Mouse (Mus musculus): Measurements from ENCODE around the gene Tmtc2. TPM values are rescaled to one million over a fixed set of nuclear protein-coding genes. Genes with fewer than 3 reads are reported as not detected.
A peak's percentile ranks its signal among the peaks of the same experiment; 100 is the strongest.

The Tmtc2 gene
- total RNA-seq, 2 experiments from 2014 or later, result 16.0 to 19.7 TPM

DNA sequence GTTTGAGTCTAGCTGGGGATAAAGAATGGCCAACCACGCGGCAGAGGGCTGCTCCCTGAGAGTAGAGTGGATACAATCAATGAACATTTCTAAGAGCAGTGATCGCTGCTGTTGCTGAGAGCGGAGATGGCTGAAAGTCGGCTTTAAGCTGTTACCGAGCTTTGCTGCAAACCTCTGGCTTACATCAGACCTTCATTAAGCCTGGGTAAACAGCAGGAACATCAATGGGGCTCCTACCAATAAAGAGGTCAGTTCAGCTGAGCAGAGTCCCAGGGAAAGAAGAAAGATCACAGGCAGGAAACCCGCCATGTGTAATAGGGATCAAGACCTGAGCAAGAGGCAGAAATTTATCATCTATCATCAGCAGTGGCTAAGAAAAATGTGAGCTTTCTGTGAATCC lies 72.5 kb downstream of the Tmtc2 start:
- DNase-seq (ENCODE audit: low spot score in 2 of 2), result no peak

DNA sequence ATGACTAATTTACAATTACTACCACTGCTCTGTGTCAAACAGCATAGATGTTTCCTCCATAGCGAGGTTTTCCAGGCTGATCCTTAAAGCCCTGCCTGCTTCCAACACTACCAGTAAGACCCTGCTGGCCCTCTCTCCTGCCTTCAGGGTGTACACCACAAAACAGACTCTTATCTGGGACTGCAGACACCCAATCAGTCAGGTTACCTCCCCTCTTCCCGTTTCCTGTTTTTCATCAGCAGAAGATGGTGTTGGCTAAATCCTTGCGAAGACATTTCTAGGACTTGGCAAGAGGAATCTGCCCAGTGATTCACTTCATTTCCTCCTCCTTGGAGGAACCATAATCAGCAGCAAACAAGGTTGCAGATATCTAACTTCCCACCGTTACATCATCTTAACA lies 73.8 kb downstream of the Tmtc2 start:
- DNase-seq (ENCODE audit: low spot score in 2 of 2), result no peak

DNA sequence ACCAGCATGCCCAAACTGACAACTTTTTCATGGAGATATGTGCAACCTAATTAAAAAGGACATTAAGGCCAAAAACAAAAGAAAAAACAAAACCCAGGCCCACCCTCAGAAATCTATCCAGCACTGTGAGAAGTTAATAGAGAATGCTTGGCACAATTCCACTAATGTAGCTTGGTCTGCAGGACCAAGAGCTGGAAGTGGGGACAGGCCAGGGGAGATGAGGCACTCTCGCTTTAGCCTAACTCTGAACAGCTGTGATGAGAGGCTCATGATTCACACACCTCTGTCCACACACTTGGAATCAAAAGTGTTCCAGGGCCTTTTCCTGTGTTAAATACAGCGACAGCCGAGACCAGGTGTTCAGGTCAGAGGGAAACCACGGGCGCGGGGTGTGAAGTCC lies 79.0 kb downstream of the Tmtc2 start:
- DNase-seq (ENCODE audit: low spot score in 2 of 2), result no peak

DNA sequence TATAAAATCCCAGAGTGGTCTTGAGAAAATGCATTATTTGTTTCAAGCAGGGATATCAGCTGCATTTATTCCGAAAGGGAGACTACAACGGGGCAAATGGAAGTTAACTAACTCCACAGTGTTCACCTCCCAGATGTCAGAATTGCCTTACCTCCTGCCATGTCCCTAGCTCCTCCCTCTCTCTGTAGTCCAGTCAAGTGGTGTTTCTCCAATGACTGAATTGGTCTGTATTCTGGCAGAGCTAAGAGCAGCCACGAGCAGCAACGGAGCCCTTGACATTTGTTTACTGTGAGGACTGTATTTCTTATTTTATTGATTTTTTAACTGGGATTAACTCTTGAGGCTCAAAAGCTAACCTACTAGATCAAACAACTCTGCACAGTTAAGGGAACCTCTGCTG lies 81.8 kb downstream of the Tmtc2 start:
- no peak for DNase-seq (ENCODE audit: low spot score in 2 of 2)

DNA sequence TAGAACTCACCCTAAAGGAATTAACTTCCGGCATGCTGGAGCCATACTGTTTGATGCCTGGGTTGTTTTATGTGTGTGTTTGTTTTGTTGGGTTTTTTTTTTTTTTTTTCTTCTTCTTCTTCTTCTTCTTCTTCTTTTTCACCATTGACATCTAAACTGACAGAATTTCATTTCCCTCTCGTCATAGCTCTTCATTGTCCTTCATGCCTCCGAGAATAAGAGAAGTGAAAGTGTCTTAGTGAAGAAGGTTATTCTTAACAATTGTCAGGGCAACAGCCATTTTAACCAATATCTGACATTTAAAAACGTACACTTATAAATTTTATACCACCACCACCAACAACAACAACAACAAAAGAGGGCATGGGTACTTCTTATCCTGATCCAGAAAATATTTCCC lies 83.5 kb downstream of the Tmtc2 start:
- no peak for DNase-seq (ENCODE audit: low spot score in 2 of 2)

DNA sequence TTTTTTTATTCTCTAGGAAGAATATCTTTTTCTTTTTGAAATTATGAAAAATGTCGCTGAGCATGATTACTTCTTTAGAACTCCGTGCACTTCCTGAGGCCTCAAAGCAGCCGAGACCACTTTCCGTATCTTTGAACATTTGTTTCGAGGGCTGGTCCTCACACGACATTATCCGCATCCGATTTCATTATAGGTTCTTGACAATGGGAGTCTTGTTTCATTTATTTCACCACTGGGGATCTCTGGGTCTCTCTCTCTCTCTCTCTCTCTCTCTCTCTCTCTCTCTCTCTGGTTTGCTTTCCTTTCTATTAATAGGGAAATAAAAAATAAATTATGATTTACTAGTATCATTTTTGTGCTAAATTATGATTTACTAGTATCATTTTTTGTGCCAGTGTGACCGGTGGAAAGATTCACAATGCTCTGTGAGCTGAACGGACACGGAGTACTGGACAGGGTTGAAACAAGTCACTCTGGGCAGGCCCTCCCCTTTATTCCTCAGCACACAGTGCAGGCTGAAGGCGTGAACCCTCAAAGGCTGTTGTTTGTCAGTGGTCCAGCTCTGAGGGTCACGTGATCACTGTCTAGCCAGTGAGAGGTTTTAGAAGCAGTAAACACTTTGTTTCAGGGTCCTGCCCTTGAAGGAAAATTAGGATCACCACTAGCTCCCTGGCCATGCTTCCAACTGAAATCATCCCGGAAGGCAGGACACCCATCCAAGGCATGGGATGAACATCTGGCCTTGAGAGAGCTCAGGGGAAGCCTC lies 84.1 kb downstream of the Tmtc2 start:
- DNase-seq (ENCODE audit: low spot score in 2 of 2), result peak; percentile 48 to 81

DNA sequence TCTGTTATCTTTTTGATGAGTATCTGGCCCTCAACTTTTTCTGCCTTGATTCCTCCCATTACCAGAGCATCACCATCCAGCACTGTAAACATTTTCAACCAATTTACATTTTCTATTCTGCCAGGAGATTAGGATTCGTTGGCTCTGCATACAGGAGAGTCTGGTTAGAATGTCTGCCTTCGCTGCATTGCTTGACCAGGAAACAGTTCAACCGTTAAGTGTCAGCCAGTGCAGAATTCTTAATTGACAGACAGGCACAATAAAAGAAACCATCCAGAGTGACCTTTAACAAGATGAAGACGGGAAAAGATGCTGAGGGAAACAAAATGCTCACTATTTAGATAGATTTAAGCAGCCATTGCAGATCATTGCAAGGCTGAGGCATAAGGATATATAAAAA lies 87.3 kb downstream of the Tmtc2 start:
- no peak for DNase-seq (ENCODE audit: low spot score in 2 of 2)

DNA sequence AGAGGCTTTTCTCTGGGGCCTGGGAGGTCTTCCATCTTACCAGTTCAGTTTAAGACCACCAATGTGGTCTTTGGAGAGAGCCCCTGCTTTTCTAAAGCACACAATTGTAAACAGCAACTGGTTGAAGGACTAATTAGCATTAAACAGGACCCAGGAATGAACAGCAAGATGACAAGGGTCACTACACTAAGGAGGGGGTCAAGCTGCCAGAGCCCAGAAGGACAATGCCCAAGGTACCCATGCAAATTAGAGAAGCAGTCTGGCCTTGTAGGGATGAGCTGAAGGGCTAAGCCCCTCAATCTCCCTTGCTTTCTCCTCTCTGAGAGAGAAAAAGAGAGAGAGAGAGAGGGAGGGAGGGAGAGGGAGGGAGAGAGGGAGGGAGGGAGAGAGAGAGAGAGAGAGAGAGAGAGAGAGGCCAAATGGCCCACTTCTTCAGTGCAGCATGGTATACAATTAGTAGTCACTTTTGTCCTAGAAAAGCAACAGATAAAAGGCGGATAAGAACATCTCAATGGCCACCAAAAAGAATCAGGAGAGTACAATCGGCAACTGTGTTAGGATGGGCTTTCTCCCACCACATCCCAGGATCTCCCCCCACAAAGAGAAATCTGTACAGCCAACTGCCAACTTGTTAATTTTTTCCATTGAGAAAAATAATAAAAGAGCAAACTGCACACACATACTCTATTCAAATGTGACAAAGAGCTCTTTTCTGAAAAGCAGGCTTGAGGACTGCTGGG lies 89.7 kb downstream of the Tmtc2 start:
- DNase-seq (ENCODE audit: low spot score in 2 of 2), result no peak

DNA sequence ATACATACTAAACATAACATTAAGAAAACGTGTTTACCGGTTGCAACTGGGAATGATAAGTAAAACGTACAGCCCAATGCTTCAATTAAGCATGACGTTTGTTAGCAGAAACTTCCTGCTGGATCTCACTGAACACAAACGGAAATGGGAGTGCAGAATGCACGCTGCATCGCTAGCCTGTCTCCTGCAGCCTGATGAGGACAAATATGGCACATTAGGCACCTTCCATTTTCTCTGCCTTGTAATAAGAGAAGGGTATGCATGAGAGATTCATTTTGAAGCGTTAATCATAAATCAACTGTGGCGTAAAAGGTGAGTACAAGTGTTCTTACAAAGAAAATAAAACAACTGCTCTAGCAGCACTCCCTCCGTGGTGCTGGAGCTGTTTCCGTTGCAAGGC lies 94.5 kb downstream of the Tmtc2 start:
- no peak for DNase-seq (ENCODE audit: low spot score in 2 of 2)

DNA sequence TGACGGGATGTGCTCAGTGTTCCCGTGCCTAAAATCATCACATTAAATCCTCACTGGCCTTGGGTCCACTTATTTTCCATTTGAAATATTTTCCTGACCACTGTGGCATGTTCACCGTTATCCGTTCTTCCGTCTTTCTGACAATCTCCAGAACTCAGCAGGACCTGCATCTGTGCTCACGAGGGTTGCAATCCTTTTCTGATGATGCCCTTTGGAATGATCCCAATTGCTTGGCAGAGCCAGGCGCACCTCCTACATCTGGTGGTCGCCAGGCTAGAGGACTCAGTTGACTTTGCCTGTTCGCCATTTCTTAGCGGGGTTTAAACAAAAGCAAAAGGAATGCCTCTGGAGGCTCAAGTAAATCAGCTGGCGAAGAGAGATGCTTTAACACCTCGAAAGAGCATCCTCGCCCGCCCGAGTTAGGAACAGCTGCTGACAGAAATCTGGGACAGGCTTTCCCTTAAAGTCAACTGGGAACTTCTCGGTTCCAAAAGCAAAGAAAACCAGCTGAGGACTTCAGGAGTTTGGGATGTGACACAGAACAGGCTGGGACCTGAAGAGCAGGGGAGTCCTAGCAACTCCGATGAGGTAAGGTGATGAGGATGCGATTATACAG lies 96.5 kb downstream of the Tmtc2 start:
- DNase-seq (ENCODE audit: low spot score in 2 of 2), result peak in 1 of 2 experiments; percentile 28

DNA sequence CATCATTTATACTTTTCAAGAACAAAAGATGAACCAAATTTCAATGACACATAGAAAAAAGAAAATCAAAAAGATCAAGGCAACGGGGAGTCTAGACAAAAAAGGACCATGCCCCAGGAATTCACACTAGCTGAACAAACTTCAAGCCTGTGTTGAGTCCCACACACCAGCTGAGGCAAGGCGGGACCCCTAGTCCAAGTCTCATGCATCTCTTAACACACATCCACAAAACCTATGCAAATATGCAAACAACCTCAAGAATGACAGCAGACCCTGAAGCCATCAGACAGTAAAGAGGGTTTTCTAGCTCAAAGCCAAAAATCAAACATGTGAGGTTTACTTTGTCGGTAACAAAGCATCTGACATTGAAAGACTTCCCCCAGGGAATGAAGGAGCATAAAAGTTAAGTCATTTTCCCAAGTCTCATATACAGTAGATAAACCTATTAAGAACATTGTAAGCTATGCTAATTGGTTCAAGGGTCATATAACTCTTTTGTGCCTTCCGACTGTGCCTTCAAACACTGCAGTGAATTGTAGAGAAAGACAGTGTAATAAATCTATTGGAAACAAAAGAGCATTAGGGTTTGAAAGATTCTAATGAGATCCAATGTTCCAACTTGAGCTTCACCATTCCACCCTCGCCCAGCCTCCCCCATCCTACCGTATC lies 100.0 kb downstream of the Tmtc2 start:
- DNase-seq (ENCODE audit: low spot score in 2 of 2), result no peak

DNA sequence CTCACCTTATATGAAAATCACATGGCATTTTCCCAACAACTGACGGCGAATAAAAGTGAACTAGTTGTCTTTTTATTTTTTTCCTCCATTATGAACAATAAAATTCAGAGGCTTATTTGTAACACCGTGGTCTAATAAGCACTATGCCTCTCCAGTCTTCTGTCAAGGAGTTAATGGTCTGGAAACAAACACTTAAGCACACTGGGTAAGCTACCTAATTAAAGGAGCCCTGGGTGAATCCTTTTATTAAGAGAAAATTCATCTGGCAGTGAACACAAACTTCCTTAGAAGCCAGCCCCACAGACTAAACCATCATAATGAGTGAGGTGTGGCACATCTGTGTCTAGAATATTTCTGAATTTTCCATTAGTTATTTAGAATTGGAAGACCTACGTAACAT lies 109.9 kb downstream of the Tmtc2 start:
- DNase-seq (ENCODE audit: low spot score in 2 of 2), result no peak

DNA sequence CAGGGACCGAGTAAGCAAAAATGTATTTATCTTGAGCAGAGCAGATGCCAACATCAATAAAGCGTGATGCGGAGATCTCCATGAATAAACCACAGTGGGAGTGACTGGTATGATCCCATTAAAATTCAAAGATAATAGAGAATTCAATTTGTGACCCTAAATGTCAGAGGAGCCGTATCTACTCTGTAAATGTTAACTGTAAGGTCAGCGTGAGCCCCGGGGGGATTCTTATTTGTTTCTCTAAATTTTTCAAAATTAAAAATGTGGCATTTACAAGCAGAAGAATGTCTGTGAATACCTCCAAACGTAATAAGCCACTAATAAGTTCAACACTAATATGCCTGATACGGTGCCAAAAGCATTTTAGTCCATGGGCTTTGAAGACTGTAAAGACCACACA lies 120.8 kb downstream of the Tmtc2 start:
- DNase-seq (ENCODE audit: low spot score in 2 of 2), result no peak

DNA sequence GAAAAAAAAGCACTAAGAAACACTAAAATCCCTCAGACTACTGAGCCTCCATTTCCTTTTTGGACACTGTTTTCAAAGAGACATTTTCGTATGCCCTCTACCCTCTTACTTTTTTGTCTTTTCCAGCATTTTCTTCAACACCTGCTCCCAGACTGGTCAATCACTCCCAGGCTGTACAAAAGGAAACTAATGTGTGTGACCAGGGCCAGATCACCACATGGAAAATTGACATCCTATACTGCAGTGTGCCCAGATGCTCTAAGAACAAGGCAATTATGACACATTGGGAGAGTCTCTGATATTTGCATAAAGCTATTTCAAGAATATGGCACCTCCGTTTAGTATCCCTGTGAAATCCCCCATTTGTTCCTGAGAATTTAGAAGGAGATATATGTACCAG lies 127.1 kb downstream of the Tmtc2 start:
- DNase-seq (ENCODE audit: low spot score in 2 of 2), result no peak

DNA sequence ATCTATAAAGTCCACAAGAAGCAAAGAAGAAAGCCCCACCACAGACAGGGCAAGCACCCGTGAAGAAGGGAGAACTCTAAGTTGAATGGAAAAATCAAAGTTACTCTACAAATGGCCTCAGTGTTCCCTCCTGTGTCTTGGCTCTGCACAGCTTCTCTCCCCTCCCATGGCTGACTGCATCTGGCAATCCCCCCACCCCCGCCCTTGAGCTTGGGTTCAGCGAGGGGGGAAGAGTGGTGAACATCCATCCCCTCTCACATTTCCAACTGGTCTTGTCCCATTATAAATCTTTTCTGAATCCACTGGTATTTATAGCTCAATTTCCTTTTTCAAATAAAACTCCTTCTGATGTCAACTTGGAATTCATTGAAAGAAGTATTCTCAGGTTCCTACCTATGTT lies 129.9 kb downstream of the Tmtc2 start:
- no peak for DNase-seq (ENCODE audit: low spot score in 2 of 2)

DNA sequence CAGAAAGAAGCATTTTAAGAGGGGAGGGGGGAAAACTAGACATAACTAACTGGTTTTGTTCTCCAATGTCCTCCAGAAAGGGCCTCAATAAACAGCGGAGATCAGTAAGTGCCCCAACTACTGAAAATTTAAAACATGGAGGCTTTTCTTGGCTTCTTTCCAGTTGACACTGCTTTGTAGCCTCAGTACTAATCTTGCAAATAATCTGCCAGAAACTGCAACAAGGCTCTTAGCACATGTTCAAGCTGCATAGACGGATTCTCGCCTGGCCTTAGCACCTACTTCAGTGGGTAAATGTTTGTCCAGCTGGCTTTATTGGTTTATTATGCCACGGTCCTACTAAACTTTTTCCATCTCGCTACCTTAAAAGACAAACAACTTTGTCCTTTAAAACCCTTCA lies 139.4 kb downstream of the Tmtc2 start:
- DNase-seq (ENCODE audit: low spot score in 2 of 2), result no peak

DNA sequence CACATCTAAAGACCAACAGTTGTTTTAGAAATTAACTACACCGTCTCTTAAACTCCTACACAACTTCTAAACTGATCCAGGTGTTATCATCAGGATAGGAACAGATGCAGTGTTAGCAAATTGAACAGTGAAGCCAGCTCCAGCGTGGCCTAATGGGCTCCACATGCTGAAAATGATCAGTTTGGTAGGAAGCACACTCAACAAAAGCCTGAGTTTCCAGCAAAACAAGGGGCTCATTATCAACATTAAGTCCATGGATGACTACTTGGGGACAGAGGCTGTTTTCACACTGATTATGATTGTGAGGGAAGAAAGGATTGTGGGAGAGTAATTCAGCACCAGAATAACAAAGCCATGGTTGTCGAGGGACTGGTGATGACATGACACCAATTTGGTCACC lies 143.4 kb downstream of the Tmtc2 start:
- DNase-seq (ENCODE audit: low spot score in 2 of 2), result no peak

DNA sequence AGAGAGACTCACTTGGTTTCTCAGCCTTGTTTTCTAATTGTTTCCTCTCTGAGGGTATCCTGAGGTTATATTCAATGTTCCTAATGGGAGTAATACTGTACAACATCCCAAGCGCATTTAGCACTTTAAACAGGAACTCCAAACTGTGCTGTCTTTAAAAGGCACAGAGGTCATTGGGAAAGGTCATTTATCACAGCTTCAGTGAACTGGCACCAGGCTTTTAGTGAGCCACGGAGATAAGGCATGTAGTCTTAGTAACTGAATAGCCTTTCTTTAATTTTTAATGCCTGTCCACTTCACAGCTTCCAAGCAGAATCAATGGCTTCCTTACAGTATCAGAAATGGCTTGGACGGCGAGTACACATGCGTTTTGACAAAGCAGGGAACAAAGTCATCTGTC lies 144.0 kb downstream of the Tmtc2 start:
- no peak for DNase-seq (ENCODE audit: low spot score in 2 of 2)

DNA sequence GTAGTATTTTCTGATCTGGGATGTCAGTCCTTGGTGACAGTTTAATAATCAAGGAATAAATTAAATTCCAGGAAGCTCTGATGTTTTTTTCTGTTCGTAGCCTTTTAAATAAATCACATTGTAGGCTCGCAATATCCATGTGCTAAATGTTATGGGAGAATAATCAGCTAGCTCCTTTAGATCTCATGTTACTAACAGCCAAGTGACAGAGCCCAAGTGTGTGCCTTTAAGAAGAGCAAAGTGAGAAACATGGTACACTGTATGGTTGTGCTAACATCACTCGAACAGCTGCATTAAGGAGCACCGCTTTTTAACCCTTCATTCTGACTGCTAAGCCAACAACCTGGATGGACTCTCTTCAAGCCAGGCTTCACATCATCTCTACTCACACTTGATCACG lies 146.2 kb downstream of the Tmtc2 start:
- no peak for DNase-seq (ENCODE audit: low spot score in 2 of 2)

DNA sequence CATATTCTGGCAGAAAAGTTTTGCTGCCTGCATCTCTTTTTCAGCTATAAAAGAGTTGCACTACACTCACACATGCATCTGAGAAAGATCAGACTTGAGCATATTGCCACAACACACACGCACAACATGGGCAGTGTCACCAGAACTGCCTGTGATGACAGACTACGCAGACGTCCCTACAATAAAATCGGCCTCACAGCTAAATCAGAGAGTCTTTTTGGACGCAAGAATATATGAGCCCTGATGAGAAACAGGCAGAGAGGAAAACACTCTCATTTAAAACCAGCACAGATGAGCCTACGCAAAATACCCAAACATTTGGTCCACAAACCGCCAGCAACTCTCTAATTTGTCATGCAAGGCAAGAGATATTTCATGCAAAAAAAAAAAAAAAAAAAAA lies 146.6 kb downstream of the Tmtc2 start:
- no peak for DNase-seq (ENCODE audit: low spot score in 2 of 2)

DNA sequence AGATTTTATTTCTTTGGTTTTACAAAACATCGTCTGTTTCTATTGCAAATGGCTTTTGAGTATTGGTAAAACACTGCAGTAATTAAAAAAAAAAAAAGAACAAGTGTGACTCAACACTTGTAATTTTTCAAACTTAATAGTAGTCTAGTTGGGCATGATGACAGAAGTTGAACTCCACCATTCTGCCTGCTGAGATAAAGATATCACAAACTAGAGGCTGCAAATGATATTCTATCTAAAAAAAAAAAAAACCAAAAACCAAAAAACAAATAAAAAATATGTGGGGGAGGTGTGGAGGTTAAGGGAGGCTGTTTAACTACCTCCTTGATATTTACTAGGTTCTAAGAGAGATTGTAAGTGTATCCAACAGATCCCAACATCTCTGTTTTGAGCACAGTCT lies 149.2 kb downstream of the Tmtc2 start:
- DNase-seq (ENCODE audit: low spot score in 2 of 2), result no peak

DNA sequence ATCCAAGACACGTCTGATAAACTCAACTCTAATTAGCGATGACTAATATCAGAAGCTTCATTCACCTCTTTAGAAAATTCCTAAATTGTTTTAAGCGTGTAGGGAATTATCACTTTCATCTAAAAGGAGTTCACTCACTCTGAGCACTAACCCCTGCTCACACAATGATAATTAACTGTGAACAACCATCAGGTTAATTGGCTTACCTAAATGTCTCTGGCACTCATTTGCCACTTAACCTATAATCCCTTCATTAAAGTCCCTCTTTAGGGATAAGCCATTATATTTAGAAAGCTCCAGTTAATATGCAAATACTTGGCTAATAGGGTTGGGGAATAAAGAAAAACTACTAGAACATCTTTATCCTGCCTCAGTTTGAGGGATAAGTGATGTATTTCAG lies 151.1 kb downstream of the Tmtc2 start:
- no peak for DNase-seq (ENCODE audit: low spot score in 2 of 2)
